Mouse (Mus musculus) bone marrow, adult 2 months (tissue): ENCODE measurements at regions not wholly inside any gene's neighbourhood (a gene's known extent, or its start where the extent isn't known, plus 50 kb on each side); places are given as distances from the start of the nearest gene placed in this dataset.

Source experiments
- CTCF ChIP-seq: fragments of 200-500 bp; IDR thresholded peaks from 2 replicates; pipeline ENCODE4 v1.5.1; 2011; ENCODE audit warnings: low read length, control low read depth; ENCODE audit not compliant: control insufficient read depth, insufficient read depth
- POLR2A ChIP-seq: fragments of 200-500 bp; IDR thresholded peaks from 2 replicates; pipeline ENCODE4 v1.6.1; 2011; ENCODE audit warnings: low read depth, mild to moderate bottlenecking, control low read depth, low read length, borderline replicate concordance; ENCODE audit not compliant: control insufficient read depth

DNA sequence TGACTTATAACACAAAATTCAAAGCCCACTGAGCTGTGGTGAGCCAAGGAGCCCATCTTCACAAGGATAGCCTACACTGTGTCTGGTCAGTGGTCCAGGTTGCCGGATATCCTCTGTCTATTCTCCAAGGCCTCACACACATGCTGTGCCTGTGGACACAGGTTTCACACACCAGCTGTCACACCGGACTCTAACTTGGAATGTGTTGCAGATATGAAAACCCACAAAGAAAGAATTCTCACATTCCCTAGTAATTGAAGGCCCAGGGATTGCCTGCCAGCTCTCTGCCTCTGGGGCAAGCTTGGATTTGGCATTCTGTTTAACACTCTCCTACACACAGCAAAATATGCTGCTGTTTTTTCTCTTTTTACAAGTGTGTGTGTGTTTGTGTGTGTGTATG lies 595.4 kb upstream of the Arpp21 start:
- no peak for TF ChIP-seq CTCF
- TF ChIP-seq POLR2A: no peak
